Mouse (Mus musculus) myocyte (in vitro differentiated cells): Measurements from ENCODE around the gene Klhl3.

Source experiments
- E2F4 ChIP-seq: IDR thresholded peaks from one replicate; pipeline ENCODE4 v1.6.1; 2011; ENCODE audit warnings: mild to moderate bottlenecking, control low read depth, moderate library complexity; ENCODE audit not compliant: insufficient read depth
- MAX ChIP-seq: IDR thresholded peaks from one replicate; pipeline ENCODE4 v1.6.1; 2011; ENCODE audit warnings: low read depth, mild to moderate bottlenecking, control low read depth
- MYOD1 ChIP-seq, 3 experiments: IDR thresholded peaks; one replicate each; pipeline ENCODE4 v1.6.1; 2011; ENCODE audit warnings: control low read depth in 2 of 3, low read depth in 2 of 3, mild to moderate bottlenecking in 2 of 3, moderate library complexity in 1 of 3; ENCODE audit not compliant: insufficient read length in 2 of 3, control insufficient read depth in 1 of 3
- MYOG ChIP-seq, 3 experiments: IDR thresholded peaks; one replicate each; pipeline ENCODE4 v1.6.1; 2011; ENCODE audit warnings: control low read depth in 2 of 3, low read depth in 2 of 3, mild to moderate bottlenecking in 2 of 3; ENCODE audit not compliant: insufficient read length in 2 of 3, control insufficient read depth in 1 of 3, insufficient read depth in 1 of 3
- POLR2A ChIP-seq: IDR thresholded peaks from one replicate; pipeline ENCODE4 v1.6.1; 2011; ENCODE audit warnings: low read depth, mild to moderate bottlenecking, control low read depth, moderate library complexity; ENCODE audit not compliant: insufficient read length
- TCF12 ChIP-seq: IDR thresholded peaks from one replicate; pipeline ENCODE4 v1.6.1; 2011; ENCODE audit warnings: mild to moderate bottlenecking, control low read depth; ENCODE audit not compliant: poor library complexity, insufficient read depth, severe bottlenecking
- TCF3 ChIP-seq: IDR thresholded peaks from one replicate; pipeline ENCODE4 v1.6.1; 2011; ENCODE audit warnings: low read depth, control low read depth; ENCODE audit not compliant: insufficient read length
- USF1 ChIP-seq: IDR thresholded peaks from one replicate; pipeline ENCODE4 v1.6.1; 2011; ENCODE audit warnings: low read depth, mild to moderate bottlenecking, control low read depth, moderate library complexity

- TF ChIP-seq MYOG (IDR thresholded peaks at IDR 0.05; ENCODE audit: control insufficient read depth in 1 of 3, insufficient read depth in 1 of 3, insufficient read length in 2 of 3, low read depth in 2 of 3) (no peak), TCF3 (no peak), POLR2A (no peak), MAX (no peak), E2F4 (no peak), USF1 (no peak), TCF12 (no peak), MYOD1 (IDR thresholded peaks at IDR 0.05; ENCODE audit: control insufficient read depth in 1 of 3, insufficient read length in 2 of 3, low read depth in 2 of 3) (no peak)
Measured at GRCm38 (mm10) chr13:58117318-58118017, 4.1 kb upstream of the Klhl3 start.
